Mouse (Mus musculus) erythroblast, embryonic 14.5 days (primary cell): ENCODE measurements at regions not wholly inside any gene's neighbourhood (a gene's known extent, or its start where the extent isn't known, plus 50 kb on each side); places are given as distances from the start of the nearest gene placed in this dataset.

Experiments
- GATA1 ChIP-seq: IDR thresholded peaks from 2 replicates; pipeline ENCODE4 v1.6.1; 2012; ENCODE audit warnings: low read length, inconsistent platforms, mixed read lengths
- TAL1 ChIP-seq: IDR thresholded peaks from 3 replicates; pipeline ENCODE4 v1.6.1; 2012; ENCODE audit warnings: low read length, inconsistent platforms, mixed read lengths

DNA sequence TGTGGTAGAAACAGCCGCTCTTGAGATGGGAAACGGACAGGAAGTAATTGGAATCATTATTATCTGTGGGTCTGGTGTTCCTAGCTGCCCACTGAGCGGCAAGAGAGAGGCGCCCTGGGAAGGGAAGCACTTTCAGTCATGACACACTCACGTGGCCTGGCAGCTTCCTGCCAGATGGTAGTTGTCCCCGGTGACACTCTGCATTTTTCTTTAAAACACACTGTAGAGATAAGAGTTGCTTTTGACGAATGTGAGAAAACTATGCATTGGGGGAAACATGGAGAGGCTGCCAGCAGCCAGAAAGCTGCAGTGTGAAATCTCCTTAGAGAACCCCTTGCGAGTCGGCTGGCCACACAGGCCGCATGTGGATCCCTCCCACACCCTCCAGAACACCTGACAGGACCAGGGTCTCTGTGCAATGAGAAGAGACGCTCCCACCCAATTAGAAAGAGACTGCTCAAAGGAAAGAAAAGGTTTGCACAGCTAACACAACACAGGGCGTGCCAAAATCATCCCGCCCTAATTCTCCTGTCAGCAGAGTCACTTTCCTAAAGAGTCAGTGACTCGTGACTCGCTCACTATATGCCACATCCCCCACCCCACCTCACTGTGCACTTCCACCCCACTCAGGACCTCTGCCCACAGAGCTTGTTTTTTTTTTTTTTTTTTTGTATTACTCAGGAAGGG lies 194.0 kb upstream of the Map3k1 start:
- no peak for TF ChIP-seq GATA1
- no peak for TF ChIP-seq TAL1
